Mouse (Mus musculus) intestine, postnatal 0 days (tissue): ENCODE measurements around the gene Rab27a. TPM values are rescaled to one million over a fixed set of nuclear protein-coding genes. Genes with fewer than 3 reads are reported as not detected.

ENCODE experiments used
- ATAC-seq: fragments of 200-750 bp; cut with Nextera tagmentation; 2 replicates; pipeline ENCODE4 v1.8.0; 2017; ENCODE audit warnings: mild to moderate bottlenecking, moderate TSS enrichment, moderate library complexity
- H3K27ac ChIP-seq: fragments of 300-500 bp; sonication (generic); 2 replicates; pipeline ENCODE4 v1.5.1; 2014; ENCODE audit warnings: mild to moderate bottlenecking, low read depth, low read length, moderate library complexity
- H3K27me3 ChIP-seq: fragments of 300-500 bp; sonication (generic); replicated peaks from 2 replicates; pipeline ENCODE4 v1.6.1; 2014; ENCODE audit warnings: low read length, mixed read lengths; ENCODE audit not compliant: control insufficient read depth, insufficient read depth
- H3K36me3 ChIP-seq: fragments of 300-500 bp; sonication (generic); 2 replicates; pipeline ENCODE4 v1.6.1; 2014; ENCODE audit warnings: mild to moderate bottlenecking, moderate library complexity; ENCODE audit not compliant: control insufficient read depth, insufficient read depth
- H3K4me1 ChIP-seq: fragments of 300-500 bp; sonication (generic); replicated peaks from 2 replicates; pipeline ENCODE4 v1.6.1; 2014; ENCODE audit warnings: antibody characterized with exemption, low read length, mixed read lengths; ENCODE audit not compliant: control insufficient read depth, insufficient read depth
- H3K4me2 ChIP-seq: fragments of 300-500 bp; sonication (generic); replicated peaks from 2 replicates; pipeline ENCODE4 v1.6.1; 2014; ENCODE audit warnings: low read depth, mild to moderate bottlenecking, moderate library complexity
- H3K4me3 ChIP-seq: fragments of 300-500 bp; sonication (generic); 2 replicates; pipeline ENCODE4 v1.5.1; 2014; ENCODE audit warnings: low read depth, low read length
- H3K9ac ChIP-seq: fragments of 300-500 bp; sonication (generic); 2 replicates; pipeline ENCODE4 v1.6.1; 2014; ENCODE audit warnings: mild to moderate bottlenecking, low read depth, low read length
- H3K9me3 ChIP-seq: fragments of 300-500 bp; sonication (generic); 2 replicates; pipeline ENCODE4 v1.6.1; 2016; ENCODE audit warnings: mixed run types; ENCODE audit not compliant: control insufficient read depth
- CTCF ChIP-seq: sonication (generic); IDR thresholded peaks from 2 replicates; pipeline ENCODE4 v1.5.1; 2016; ENCODE audit warnings: low read depth, mild to moderate bottlenecking, control low read depth, antibody characterized with exemption, moderate library complexity
- WGBS: fragments of 180-500 bp; shearing (Covaris S2); extraction: QIAGEN DNeasy Blood & Tissue Kit; methylation state at CpG from one replicate; pipeline ENCODE4 v1.1.7; 2014; 5-methylcytosine and 5-hydroxymethylcytosine counted together
- polyA plus RNA-seq: library from polyadenylated mRNA; unstranded; fragments of >200 nt; fragmentation: Nextera tagmentation; extraction: Ambion mirVana; gene quantifications from 2 replicates; pipeline ENCODE4 v1.2.1, GENCODE M21; 2015

Gene Rab27a
- polyA plus RNA-seq, 1 experiment from 2014 or later = 5.7 TPM

DNA sequence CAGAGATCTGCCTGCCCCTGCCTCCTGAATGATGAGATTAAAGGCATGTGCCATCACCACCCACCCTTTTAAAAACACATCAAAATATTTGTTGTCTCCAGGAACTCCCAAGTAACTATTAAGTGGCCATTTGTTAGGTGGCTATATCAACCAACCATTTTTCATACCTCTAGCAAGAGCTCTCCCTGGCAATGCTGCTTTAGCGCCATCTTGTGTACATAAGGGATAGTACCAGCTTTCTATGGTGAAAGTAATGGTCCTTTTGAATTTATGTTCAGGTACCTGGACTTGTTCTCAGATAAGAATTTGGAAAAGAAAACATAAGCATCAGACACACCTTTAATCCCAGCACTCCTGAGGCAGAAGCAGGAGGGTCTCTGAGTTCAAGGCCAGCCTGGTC lies 47.1 kb downstream of the Rab27a start:
- Histone ChIP-seq H3K4me3 (no peak overlapping the region), H3K4me2 (no peak overlapping the region), H3K27ac (no peak overlapping the region), H3K27me3 (no peaks in the 10 kb centered on the region), H3K36me3 (no peaks in the 10 kb centered on the region), H3K9me3 (no peaks in the 10 kb centered on the region), H3K9ac (no peak overlapping the region), H3K4me1 (no peaks in the 10 kb centered on the region)
- no peak for ATAC-seq
- WGBS = 0% methylated on average over 1 of the region's 1 CpGs
- peak; percentile 98 for TF ChIP-seq CTCF

DNA sequence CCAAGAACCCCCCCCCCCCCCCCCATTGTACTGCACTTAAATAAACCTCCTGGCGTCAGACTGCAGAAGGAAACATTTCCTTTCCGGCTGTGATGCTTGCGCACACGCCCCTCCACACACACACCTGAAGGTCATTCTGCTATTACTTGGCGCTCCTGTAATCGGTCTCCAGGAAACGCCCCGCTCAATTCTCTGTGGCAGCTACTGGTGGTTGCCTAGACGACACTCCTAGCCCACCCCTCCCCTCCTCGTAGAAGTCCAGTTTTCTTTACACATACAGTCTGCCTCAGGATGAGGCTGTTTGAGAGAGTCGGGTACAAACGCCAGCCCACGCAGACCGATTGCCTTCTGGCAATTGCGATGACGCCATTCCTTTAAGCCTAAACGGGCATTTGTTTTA lies 49.9 kb downstream of the Rab27a start:
- H3K36me3 ChIP-seq = no peaks in the 10 kb centered on the region
- ATAC-seq = peak; percentile 70
- 17% methylated on average over 17 of the region's 17 CpGs for WGBS
- H3K9ac ChIP-seq = no peak overlapping the region
- TF ChIP-seq CTCF = no peak
- no peak overlapping the region for H3K27ac ChIP-seq
- no peaks in the 10 kb centered on the region for H3K4me1 ChIP-seq
- H3K4me2 ChIP-seq = no peak overlapping the region; the same call in 1 of the 2 replicates
- no peaks in the 10 kb centered on the region for H3K9me3 ChIP-seq
- no peaks in the 10 kb centered on the region for H3K27me3 ChIP-seq
- no peak overlapping the region for H3K4me3 ChIP-seq

DNA sequence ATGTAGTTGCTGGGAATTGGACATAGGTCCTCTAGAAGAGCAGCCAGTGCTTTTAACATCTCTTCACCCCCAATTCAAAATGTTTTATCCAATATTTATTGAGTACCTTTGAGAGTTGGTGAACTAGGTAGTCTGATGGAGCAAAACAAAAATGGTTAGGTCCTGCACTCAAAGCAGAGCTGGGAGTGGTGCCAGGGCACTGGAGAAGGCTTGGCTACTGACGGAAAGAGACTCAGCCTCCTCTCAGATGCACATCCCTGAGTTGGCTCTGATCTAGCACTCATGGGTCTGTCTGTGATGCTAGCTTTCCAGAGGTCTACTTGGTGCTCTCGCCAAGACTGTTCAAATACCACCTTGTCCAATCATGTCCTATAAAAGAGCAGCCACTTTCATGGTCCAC lies 53.2 kb downstream of the Rab27a start:
- Histone ChIP-seq H3K4me1 (no peaks in the 10 kb centered on the region), H3K9ac (no peak overlapping the region), H3K36me3 (no peaks in the 10 kb centered on the region), H3K4me2 (no peak overlapping the region), H3K9me3 (no peaks in the 10 kb centered on the region), H3K27ac (no peak overlapping the region), H3K4me3 (no peak overlapping the region), H3K27me3 (no peaks in the 10 kb centered on the region; the same call in 1 of the 2 replicates)
- ATAC-seq = no peak
- TF ChIP-seq CTCF = no peak
- 73% methylated on average over 2 of the region's 2 CpGs for WGBS

DNA sequence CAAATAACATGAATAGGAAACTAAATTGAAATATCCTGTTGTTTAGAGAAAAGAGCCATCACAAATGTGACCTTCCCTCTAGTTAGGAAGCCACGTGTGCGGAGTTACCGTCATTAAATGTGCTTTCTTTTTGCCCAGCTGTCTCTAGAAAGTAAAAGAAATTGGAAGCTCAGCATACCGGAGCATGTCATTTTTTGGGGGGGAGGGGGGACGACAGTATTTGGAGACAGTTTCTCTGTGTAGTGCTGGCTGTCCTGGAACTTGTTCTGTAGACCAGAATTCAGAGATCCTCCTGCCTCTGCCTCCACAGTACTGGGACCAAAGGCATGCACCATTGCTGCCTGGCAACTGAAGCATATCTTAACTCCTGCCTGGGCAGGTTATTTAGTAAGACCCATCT lies 56.9 kb downstream of the Rab27a start, which contains the start of gene Khdc3:
Khdc3 (plus strand) TSS at position 301 of the 400 bp plus-strand sequence.
- 84% methylated on average over 5 of the region's 5 CpGs for WGBS
- no peak for TF ChIP-seq CTCF
- Histone ChIP-seq H3K9me3 (no peaks in the 10 kb centered on the region), H3K4me3 (no peak within 1 kb of the TSS), H3K36me3 (no peaks in the 10 kb centered on the region), H3K4me1 (peaks cover 5% of the 10 kb centered on the region; the same call in 1 of the 2 replicates), H3K27me3 (peaks cover 3% of the 10 kb centered on the region; the same call in 1 of the 2 replicates), H3K4me2 (no peak within 1 kb of the TSS), H3K27ac (no peak within 1 kb of the TSS), H3K9ac (no peak within 1 kb of the TSS)
- no peak for ATAC-seq

DNA sequence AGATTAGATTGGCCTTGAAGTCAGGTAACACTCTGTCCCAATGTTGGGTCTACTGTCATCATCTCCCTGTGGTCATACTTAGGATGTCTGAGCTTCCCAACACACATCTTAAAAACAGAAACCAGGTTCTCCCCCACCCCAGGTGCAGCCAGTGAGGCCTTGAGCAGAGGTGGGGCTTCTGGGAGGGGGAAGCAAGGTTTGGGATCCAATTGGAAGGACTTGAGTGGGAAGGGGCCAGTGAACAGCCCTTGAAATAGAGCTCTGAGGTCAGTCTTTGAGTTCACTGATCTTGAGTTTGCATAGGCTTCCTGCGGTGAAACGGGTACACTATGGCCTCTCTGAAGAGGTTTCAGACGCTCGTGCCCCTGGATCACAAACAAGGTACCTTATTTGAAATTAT lies 57.5 kb downstream of the Rab27a start, which contains the start of gene Gm20509:
Gm20509 (plus strand) TSS at position 290 of the 400 bp plus-strand sequence.
- H3K27ac ChIP-seq = no peak within 1 kb of the TSS
- H3K4me2 ChIP-seq = peak within 1 kb of the TSS; percentile 84
- peaks cover 3% of the 10 kb centered on the region; the same call in 1 of the 2 replicates for H3K27me3 ChIP-seq
- H3K4me1 ChIP-seq = peaks cover 5% of the 10 kb centered on the region; the same call in 1 of the 2 replicates
- peak within 1 kb of the TSS; percentile 39 for H3K4me3 ChIP-seq
- H3K9me3 ChIP-seq = no peaks in the 10 kb centered on the region
- no peak for ATAC-seq
- H3K9ac ChIP-seq = peak within 1 kb of the TSS; percentile 45; the same call in 1 of the 2 replicates
- H3K36me3 ChIP-seq = no peaks in the 10 kb centered on the region
- no peak for TF ChIP-seq CTCF
- WGBS = 95% methylated on average over 4 of the region's 4 CpGs

DNA sequence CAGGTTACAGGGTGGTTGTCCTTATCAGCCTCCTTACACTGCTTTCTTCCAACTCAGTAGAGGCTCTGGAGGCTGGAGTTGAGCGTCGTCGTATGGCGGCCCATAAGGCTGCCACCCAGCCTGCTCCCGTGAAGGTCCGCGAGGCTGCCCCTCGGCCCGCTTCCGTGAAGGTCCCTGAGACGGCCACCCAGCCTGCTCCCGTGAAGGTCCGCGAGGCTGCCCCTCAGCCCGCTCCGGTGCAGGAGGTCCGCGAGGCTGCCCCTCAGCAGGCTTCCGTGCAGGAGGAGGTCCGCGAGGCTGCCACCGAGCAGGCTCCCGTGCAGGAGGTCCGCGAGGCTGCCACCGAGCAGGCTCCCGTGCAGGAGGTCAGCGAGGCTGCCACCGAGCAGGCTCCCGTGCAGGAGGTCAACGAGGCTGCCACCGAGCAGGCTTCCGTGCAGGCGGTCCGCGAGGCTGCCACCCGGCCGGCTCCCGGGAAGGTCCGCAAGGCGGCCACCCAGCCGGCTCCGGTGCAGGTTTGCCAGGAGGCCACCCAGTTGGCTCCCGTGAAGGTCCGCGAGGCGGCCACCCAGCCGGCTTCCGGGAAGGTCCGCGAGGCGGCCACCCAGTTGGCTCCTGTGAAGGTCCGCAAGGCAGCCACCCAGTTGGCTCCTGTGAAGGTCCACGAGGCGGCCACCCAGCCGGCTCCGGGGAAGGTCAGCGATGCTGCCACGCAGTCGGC lies 58.7 kb downstream of the Rab27a start:
- H3K27me3 ChIP-seq = peaks cover 3% of the 10 kb centered on the region; the same call in 1 of the 2 replicates
- peak overlapping the region; percentile 84 for H3K4me2 ChIP-seq
- 3% methylated on average over 60 of the region's 60 CpGs for WGBS
- no peaks in the 10 kb centered on the region for H3K9me3 ChIP-seq
- peak; percentile 36 for ATAC-seq
- no peak overlapping the region for H3K27ac ChIP-seq
- H3K36me3 ChIP-seq = no peaks in the 10 kb centered on the region
- H3K4me3 ChIP-seq = peak overlapping the region; percentile 39
- H3K4me1 ChIP-seq = peaks cover 5% of the 10 kb centered on the region; the same call in 1 of the 2 replicates
- no peak for TF ChIP-seq CTCF
- H3K9ac ChIP-seq = peak overlapping the region; percentile 45; the same call in 1 of the 2 replicates
